ENCODE assay signal across 8 mouse cellular contexts in genomic region chr1:172147835-172148278, GRCm38 (mm10). TPM values are rescaled to one million over a fixed set of nuclear protein-coding genes. Genes with fewer than 3 reads are reported as not detected.
DNase-seq lines count a peak whose midpoint lies in the region; ATAC-seq and TF ChIP-seq lines count a peak whose summit lies in the region.

TSS of gene Dcaf8 (plus strand) at chr1:172148084.

- under 1% methylated on average over 42 of the region's 42 CpGs for WGBS in heart, embryonic 12.5 days
- under 1% methylated on average over 39 of the region's 42 CpGs for WGBS in kidney, postnatal 0 days
- WGBS in liver, embryonic 11.5 days, result under 1% methylated on average over 42 of the region's 42 CpGs
- WGBS in stomach, embryonic 14.5 days, result under 1% methylated on average over 42 of the region's 42 CpGs

- peak within 1 kb of the TSS; percentile 96 for H3K9ac ChIP-seq in heart, embryonic 12.5 days
- H3K9ac ChIP-seq in kidney, postnatal 0 days (ENCODE audit: low read depth, low read length), result peak within 1 kb of the TSS; percentile 99
- H3K9ac ChIP-seq in liver, embryonic 11.5 days (ENCODE audit: low read depth, low read length), result peak within 1 kb of the TSS; percentile 100
- H3K9ac ChIP-seq in stomach, embryonic 14.5 days (replicated peaks; ENCODE audit: low read depth, low read length), result peak within 1 kb of the TSS; percentile 99

- H3K27ac ChIP-seq in heart, embryonic 12.5 days (ENCODE audit: poor library complexity, severe bottlenecking), result peak within 1 kb of the TSS; percentile 96
- H3K27ac ChIP-seq in kidney, postnatal 0 days, result peak within 1 kb of the TSS; percentile 97
- peak within 1 kb of the TSS; percentile 97 for H3K27ac ChIP-seq in liver, embryonic 11.5 days (ENCODE audit: low read depth, low read length)
- peak within 1 kb of the TSS; percentile 96 for H3K27ac ChIP-seq in stomach, embryonic 14.5 days (ENCODE audit: low read length)

- H3K9me3 ChIP-seq in heart, embryonic 12.5 days (replicated peaks), result no peaks in the 10 kb centered on the region
- no peaks in the 10 kb centered on the region for H3K9me3 ChIP-seq in kidney, postnatal 0 days (replicated peaks; ENCODE audit: low read length)
- H3K9me3 ChIP-seq in liver, embryonic 11.5 days (ENCODE audit: control insufficient read depth, low read length), result no peaks in the 10 kb centered on the region
- H3K9me3 ChIP-seq in stomach, embryonic 14.5 days (ENCODE audit: control insufficient read depth, low read depth, low read length), result no peaks in the 10 kb centered on the region

- peak within 1 kb of the TSS; percentile 82 for H3K4me2 ChIP-seq in heart, embryonic 12.5 days
- peak within 1 kb of the TSS; percentile 72 for H3K4me2 ChIP-seq in kidney, postnatal 0 days (ENCODE audit: low read length)
- peak within 1 kb of the TSS; percentile 87 for H3K4me2 ChIP-seq in liver, embryonic 11.5 days
- H3K4me2 ChIP-seq in stomach, embryonic 14.5 days (replicated peaks; ENCODE audit: low read depth, low read length), result peak within 1 kb of the TSS; percentile 69

- peak; percentile 98 for DNase-seq in CD4-positive helper T cell, adult 2 months (ENCODE audit: low read depth, low spot score)
- peak; percentile 84 for DNase-seq in brain, embryonic 18.5 days (ENCODE audit: low read depth, low spot score)
- peak; percentile 98 for DNase-seq in kidney, postnatal 0 days (ENCODE audit: low spot score)
- DNase-seq in liver, embryonic 11.5 days (ENCODE audit: low spot score), result peak; percentile 94
- peak; percentile 98 for DNase-seq in naive thymus-derived CD4-positive, alpha-beta T cell, adult 2 months (ENCODE audit: low read depth)

- H3K27me3 ChIP-seq in heart, embryonic 12.5 days (replicated peaks), result no peaks in the 10 kb centered on the region
- no peaks in the 10 kb centered on the region for H3K27me3 ChIP-seq in kidney, postnatal 0 days (ENCODE audit: insufficient read depth, low read length)
- no peaks in the 10 kb centered on the region for H3K27me3 ChIP-seq in liver, embryonic 11.5 days (replicated peaks; ENCODE audit: control insufficient read depth, insufficient read depth, low read length)
- H3K27me3 ChIP-seq in stomach, embryonic 14.5 days (ENCODE audit: control insufficient read depth, insufficient read depth, low read length), result no peaks in the 10 kb centered on the region

- peaks cover 8% of the 10 kb centered on the region for H3K4me1 ChIP-seq in heart, embryonic 12.5 days (replicated peaks)
- 0 out of 2 replicates have a peak, but pooled peaks cover 8% of the 10 kb centered on the region for H3K4me1 ChIP-seq in kidney, postnatal 0 days (replicated peaks; ENCODE audit: insufficient read depth, low read length)
- peaks cover 4% of the 10 kb centered on the region for H3K4me1 ChIP-seq in liver, embryonic 11.5 days (replicated peaks; ENCODE audit: control insufficient read depth, insufficient read depth, low read length)
- H3K4me1 ChIP-seq in stomach, embryonic 14.5 days (ENCODE audit: control insufficient read depth, insufficient read depth, low read length), result peaks cover 7% of the 10 kb centered on the region

- peak; percentile 90 for ATAC-seq in erythroid progenitor cell, adult 5-6 weeks (replicated peaks; ENCODE audit: low FRiP score, poor library complexity, severe bottlenecking)
- ATAC-seq in heart, embryonic 12.5 days (ENCODE audit: insufficient number of reproducible peaks, low FRiP score), result peak; percentile 99
- ATAC-seq in kidney, postnatal 0 days (replicated peaks; ENCODE audit: low FRiP score, low read depth), result peak; percentile 99
- peak; percentile 98 for ATAC-seq in liver, embryonic 11.5 days (replicated peaks; ENCODE audit: low FRiP score)
- peak; percentile 99 for ATAC-seq in stomach, embryonic 14.5 days (ENCODE audit: insufficient number of reproducible peaks, insufficient read depth, low FRiP score, low read depth)

- H3K4me3 ChIP-seq in heart, embryonic 12.5 days, result peak within 1 kb of the TSS; percentile 67
- H3K4me3 ChIP-seq in kidney, postnatal 0 days (replicated peaks; ENCODE audit: low read depth, low read length), result peak within 1 kb of the TSS; percentile 92
- peak within 1 kb of the TSS; percentile 95 for H3K4me3 ChIP-seq in liver, embryonic 11.5 days (ENCODE audit: low read depth, low read length)
- H3K4me3 ChIP-seq in stomach, embryonic 14.5 days (ENCODE audit: low read depth, low read length), result peak within 1 kb of the TSS; percentile 87

- no peak for TF ChIP-seq CTCF in kidney, postnatal 0 days (IDR thresholded peaks at IDR 0.05; ENCODE audit: low read depth)

- H3K36me3 ChIP-seq in heart, embryonic 12.5 days, result peaks cover 26% of the 10 kb centered on the region
- peaks cover 16% of the 10 kb centered on the region for H3K36me3 ChIP-seq in kidney, postnatal 0 days (ENCODE audit: insufficient read depth, low read length)
- H3K36me3 ChIP-seq in liver, embryonic 11.5 days (ENCODE audit: control insufficient read depth, insufficient read depth, low read length), result peaks cover 14% of the 10 kb centered on the region
- H3K36me3 ChIP-seq in stomach, embryonic 14.5 days (ENCODE audit: control insufficient read depth, insufficient read depth, low read length), result peaks cover 12% of the 10 kb centered on the region; the same call in 1 of the 2 replicates

RNA-seq across cellular contexts. Expression of gene Dcaf8, which starts in this region (rescaled TPM):
- total RNA-seq in erythroid progenitor cell, adult 5-6 weeks (2015; ENCODE audit: low replicate concordance), result 77.5 TPM in 2 replicates
- total RNA-seq in erythroid progenitor cell, adult 5-6 weeks (2017; ENCODE audit: low replicate concordance), result 141 and 176 TPM in 2 replicates
- 123 and 125 TPM in 2 replicates for polyA plus RNA-seq in heart, embryonic 12.5 days (2016; fragmentation: Nextera tagmentation; extraction: Ambion mirVana)
- polyA plus RNA-seq in kidney, postnatal 0 days (2015; fragmentation: Nextera tagmentation; extraction: Ambion mirVana), result 110 and 123 TPM in 2 replicates
- 89.2 and 102 TPM in 2 replicates for polyA plus RNA-seq in liver, embryonic 11.5 days (2014; fragmentation: Nextera tagmentation; extraction: Ambion mirVana)
- 116 TPM in 2 replicates for polyA plus RNA-seq in stomach, embryonic 14.5 days (2014; fragmentation: Nextera tagmentation; extraction: Ambion mirVana)

Comparison
In these comparisons a context has a peak if more than half of its experiments do, and no peak if none do; other contexts are left out.
1. Peak in every context shown above with its lines: DNase-seq, ATAC-seq, H3K4me3 ChIP-seq and H3K27ac ChIP-seq.